Mouse (Mus musculus) frontal cortex, adult 2 months (tissue): ENCODE data around the gene Rin3. TPM values are rescaled to one million over a fixed set of nuclear protein-coding genes. Genes with fewer than 3 reads are reported as not detected.

Source experiments
- DNase-seq, 2 experiments: peaks; one replicate each; pipeline ENCODE4 v3.0.0; 2022; ENCODE audit warnings: low spot score in 1 of 2; ENCODE audit errors: extremely low spot score in 1 of 2
- polyA plus RNA-seq: library from polyadenylated mRNA; depleted of rRNA; stranded (reverse); fragments of >200 nt; gene quantifications from 2 replicates; pipeline ENCODE4 v1.2.3, GENCODE M21; 2012

Rin3 gene
- polyA plus RNA-seq, 1 experiment = 1.7 TPM

GRCm38 (mm10) chr12:102416391-102416837 is 133.6 kb downstream of the Rin3 start:
- peak; percentile 44 to 65 for DNase-seq

- no peak for DNase-seq
Observed at GRCm38 (mm10) chr12:102416955-102417510, 134.2 kb downstream of the Rin3 start.

GRCm38 (mm10) chr12:102417701-102418100 is 134.9 kb downstream of the Rin3 start:
- DNase-seq = no peak

- DNase-seq = peak in 1 of 2 experiments; percentile 32
Observed at GRCm38 (mm10) chr12:102419544-102419943, 136.7 kb downstream of the Rin3 start.

- no peak for DNase-seq
Observed at GRCm38 (mm10) chr12:102420168-102420890, 137.5 kb downstream of the Rin3 start.

- DNase-seq = peak in 1 of 2 experiments; percentile 72
Observed at GRCm38 (mm10) chr12:102422065-102422464, 139.2 kb downstream of the Rin3 start.

GRCm38 (mm10) chr12:102422623-102423320 is 139.9 kb downstream of the Rin3 start:
- no peak for DNase-seq

GRCm38 (mm10) chr12:102423625-102424024 is 140.8 kb downstream of the Rin3 start:
- DNase-seq = no peak

GRCm38 (mm10) chr12:102424456-102424855 is 141.6 kb downstream of the Rin3 start:
- DNase-seq = no peak

GRCm38 (mm10) chr12:102425048-102425578 is 142.3 kb downstream of the Rin3 start:
- no peak for DNase-seq

GRCm38 (mm10) chr12:102426285-102426684 is 143.4 kb downstream of the Rin3 start:
- no peak for DNase-seq

GRCm38 (mm10) chr12:102429656-102430055 is 146.8 kb downstream of the Rin3 start:
- DNase-seq = no peak

- DNase-seq = no peak
Observed at GRCm38 (mm10) chr12:102430228-102430627, 147.4 kb downstream of the Rin3 start.

GRCm38 (mm10) chr12:102432238-102432637 is 149.4 kb downstream of the Rin3 start:
- no peak for DNase-seq

GRCm38 (mm10) chr12:102434107-102434506 is 151.3 kb downstream of the Rin3 start:
- no peak for DNase-seq

- DNase-seq = no peak
Observed at GRCm38 (mm10) chr12:102436939-102437526, 154.2 kb downstream of the Rin3 start.

GRCm38 (mm10) chr12:102437952-102438351 is 155.1 kb downstream of the Rin3 start:
- DNase-seq = no peak

- DNase-seq = no peak
Observed at GRCm38 (mm10) chr12:102438983-102439631, 156.3 kb downstream of the Rin3 start.

- peak; percentile 98 to 100 for DNase-seq
Observed at GRCm38 (mm10) chr12:102439632-102440023, 156.8 kb downstream of the Rin3 start, which contains the start of gene Lgmn. Lgmn (minus strand) TSS chr12:102439813.
